Mouse (Mus musculus) Patski (cell line): Measurements from ENCODE around the gene Pde4a. TPM values are rescaled to one million over a fixed set of nuclear protein-coding genes. Genes with fewer than 3 reads are reported as not detected.

Experiments used
- ATAC-seq: fragments of 100-300 bp; one replicate; pipeline ENCODE4 v1.8.0; 2021
- CTCF ChIA-PET: fragments of 350-600 bp; sonication (Branson Sonifier 250); formaldehyde crosslinking; loops from one replicate; lab custom pipeline; 2022; ENCODE audit warnings: inconsistent platforms; lab: Charles Lee
- POLR2A ChIA-PET: fragments of 350-600 bp; sonication (Branson Sonifier 250); formaldehyde crosslinking; loops from one replicate; lab custom pipeline; 2022; ENCODE audit warnings: antibody characterized with exemption, inconsistent platforms; lab: Charles Lee
- DNase-seq: peaks from one replicate; pipeline ENCODE4 v3.0.0-alpha.2; 2011; ENCODE audit warnings: low read depth, low spot score
- H3K27me3 ChIP-seq: fragments of 371-371 bp; one replicate; pipeline ENCODE4 v1.5.1; 2021
- CTCF ChIP-seq: fragments of 100-300 bp; IDR thresholded peaks from one replicate; pipeline ENCODE4 v1.5.1; 2021
- in situ Hi-C: fragments of 300-500 bp; cut with MboI; formaldehyde crosslinking; loops from 3 replicates; pipeline ENCODE4 v1.11.1; 2018; ENCODE audit warnings: low pct_unique_long_range_greater_than_20kb, mixed read lengths
- polyA plus RNA-seq: library from polyadenylated mRNA; unstranded; gene quantifications from one replicate; pipeline ENCODE4 v1.2.3, GENCODE M21; 2021

Gene Pde4a
- polyA plus RNA-seq, 1 experiment from 2014 or later, result 3.0 TPM

DNA sequence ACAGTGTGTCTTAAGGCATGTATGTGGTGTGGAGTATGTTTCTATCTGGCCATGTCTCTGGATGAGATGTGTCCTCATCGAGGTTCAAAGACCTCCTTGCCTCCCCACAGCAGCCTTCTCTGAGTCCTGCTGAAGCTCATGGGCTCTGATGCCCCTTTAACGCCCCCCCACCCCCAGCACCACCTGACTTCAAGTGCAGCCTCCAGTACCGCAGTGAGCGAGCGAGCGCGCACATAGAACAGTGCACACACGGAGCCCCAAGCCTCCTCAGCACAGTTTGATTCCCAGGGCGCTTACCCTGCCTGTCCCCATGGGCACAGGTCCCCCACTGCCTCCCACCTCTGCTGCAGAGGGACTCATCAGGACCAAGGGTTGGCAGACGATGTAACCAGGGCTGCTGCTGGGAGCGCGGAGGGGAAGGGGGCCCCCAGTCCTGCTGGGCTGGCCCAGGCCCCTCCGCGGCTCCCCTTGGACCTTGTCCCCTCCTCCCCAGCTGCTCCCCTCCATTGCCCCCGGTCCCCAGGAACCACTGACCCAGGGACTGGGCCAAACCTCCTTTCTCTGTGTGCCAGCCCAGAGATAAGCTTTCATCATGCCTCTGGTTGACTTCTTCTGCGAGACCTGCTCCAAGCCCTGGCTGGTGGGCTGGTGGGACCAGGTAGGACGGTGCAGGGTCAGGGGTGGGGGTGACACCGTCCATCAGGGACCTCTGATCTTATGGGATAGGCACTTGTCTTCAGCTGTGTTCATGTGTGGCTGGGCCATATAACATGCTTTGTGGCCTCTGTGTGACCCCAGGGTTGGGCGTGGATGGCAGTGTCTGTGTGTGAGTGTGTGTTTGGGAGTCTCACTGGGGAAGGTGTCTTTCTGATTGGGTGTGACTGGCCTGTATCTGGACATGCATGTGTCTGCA is 31.3 kb downstream of the Pde4a start:
- no peaks in the 10 kb centered on the region for H3K27me3 ChIP-seq
- no peak for DNase-seq
- no peak for TF ChIP-seq CTCF
- no peak for ATAC-seq
- in situ Hi-C loops, result no loop called here
- POLR2A ChIA-PET, result no interaction called here
- CTCF ChIA-PET, result interaction anchor here (1.2 kb wide), 1 partner anchor 28 kb away, joined by 4 read pairs; no protein-coding TSS in a partner anchor

- TF ChIP-seq CTCF, result no peak
- no peak for ATAC-seq
- DNase-seq, result no peak
- ChIA-PET POLR2A (no interaction called here), CTCF (interaction anchor here (1.2 kb wide), 1 partner anchor 29 kb away, joined by 4 read pairs; no protein-coding TSS in a partner anchor)
- H3K27me3 ChIP-seq, result no peaks in the 10 kb centered on the region
- in situ Hi-C loops, result no loop called here
Measured at GRCm38 (mm10) chr9:21197981-21198380, 32.5 kb downstream of the Pde4a start.

- ATAC-seq (no peak), DNase-seq (no peak)
- ChIA-PET POLR2A (interaction anchor here (0.6 kb wide), 1 partner anchor 134 kb away, joined by 4 read pairs; no protein-coding TSS in a partner anchor), CTCF (no interaction called here)
- in situ Hi-C loops, result no loop called here
- TF ChIP-seq CTCF, result no peak
- H3K27me3 ChIP-seq, result no peaks in the 10 kb centered on the region
Measured at GRCm38 (mm10) chr9:21198960-21199359, 33.4 kb downstream of the Pde4a start.

DNA sequence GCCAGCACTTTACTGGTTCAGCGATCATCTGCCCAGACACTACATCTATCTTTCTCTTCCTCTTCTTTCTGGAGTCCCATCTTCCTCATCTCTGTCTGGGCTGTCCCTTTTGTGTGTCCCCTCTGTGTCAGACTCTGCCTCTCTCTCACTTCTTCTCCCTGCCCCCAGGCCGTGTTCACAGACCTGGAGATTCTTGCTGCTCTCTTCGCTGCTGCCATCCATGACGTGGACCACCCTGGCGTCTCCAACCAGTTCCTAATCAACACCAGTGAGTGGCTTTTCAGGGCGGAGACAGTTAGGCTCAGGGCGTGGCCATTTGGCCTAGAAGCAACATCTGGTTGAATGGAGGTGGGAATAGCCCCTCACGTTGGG is 38.6 kb downstream of the Pde4a start:
- ATAC-seq, result no peak
- ChIA-PET CTCF (interaction anchor here (1.2 to 2.1 kb wide), 2 partner anchors 16 to 19 kb away, joined by 3 to 7 read pairs; no protein-coding TSS in a partner anchor), POLR2A (no interaction called here)
- no peak for TF ChIP-seq CTCF
- in situ Hi-C loops, result no loop called here
- no peak for DNase-seq
- no peaks in the 10 kb centered on the region for H3K27me3 ChIP-seq

DNA sequence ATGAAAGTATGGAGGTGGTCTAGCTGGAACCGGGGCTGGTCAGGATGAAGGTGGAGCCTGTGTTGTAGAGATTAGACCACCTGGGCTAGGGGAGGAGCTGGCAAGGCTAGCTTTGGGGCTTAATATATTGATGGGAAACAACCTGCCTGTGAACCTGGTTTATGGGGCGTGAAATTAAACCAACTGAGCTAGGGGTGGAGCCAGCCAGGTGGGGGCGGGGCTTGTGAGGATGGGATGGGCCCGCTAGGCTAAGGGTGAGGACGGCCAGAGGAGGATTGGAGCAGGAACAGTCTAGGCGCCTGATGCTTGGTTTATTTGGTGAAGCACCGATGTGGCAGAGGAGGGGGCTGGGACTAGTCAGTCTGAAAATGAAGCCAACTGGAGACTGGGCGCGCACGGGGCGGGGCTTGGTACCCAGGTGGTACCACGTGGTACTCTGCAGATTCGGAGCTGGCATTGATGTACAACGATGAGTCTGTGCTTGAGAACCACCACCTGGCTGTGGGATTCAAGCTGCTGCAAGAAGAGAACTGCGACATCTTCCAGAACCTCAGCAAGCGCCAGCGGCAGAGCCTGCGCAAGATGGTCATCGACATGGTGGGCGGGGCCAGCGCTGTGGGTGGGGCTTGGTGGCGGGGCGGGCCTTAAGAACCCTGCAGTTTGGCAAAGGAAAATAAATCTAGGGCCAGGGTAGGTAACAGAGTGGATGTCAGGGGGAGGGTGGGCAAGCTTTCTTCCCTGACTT is 39.2 kb downstream of the Pde4a start:
- ChIA-PET POLR2A (no interaction called here), CTCF (interaction anchor here (2.1 kb wide), 1 partner anchor 16 kb away, joined by 7 read pairs; no protein-coding TSS in a partner anchor)
- DNase-seq (no peak), ATAC-seq (no peak)
- H3K27me3 ChIP-seq, result no peaks in the 10 kb centered on the region
- no peak for TF ChIP-seq CTCF
- in situ Hi-C loops, result no loop called here

- H3K27me3 ChIP-seq, result no peaks in the 10 kb centered on the region
- ChIA-PET POLR2A (no interaction called here), CTCF (interaction anchor here (2.4 kb wide), 1 partner anchor 14 kb away, joined by 9 read pairs; no protein-coding TSS in a partner anchor)
- in situ Hi-C loops, result no loop called here
- DNase-seq (no peak), ATAC-seq (no peak)
- no peak for TF ChIP-seq CTCF
Measured at GRCm38 (mm10) chr9:21206848-21207247, 41.3 kb downstream of the Pde4a start.

DNA sequence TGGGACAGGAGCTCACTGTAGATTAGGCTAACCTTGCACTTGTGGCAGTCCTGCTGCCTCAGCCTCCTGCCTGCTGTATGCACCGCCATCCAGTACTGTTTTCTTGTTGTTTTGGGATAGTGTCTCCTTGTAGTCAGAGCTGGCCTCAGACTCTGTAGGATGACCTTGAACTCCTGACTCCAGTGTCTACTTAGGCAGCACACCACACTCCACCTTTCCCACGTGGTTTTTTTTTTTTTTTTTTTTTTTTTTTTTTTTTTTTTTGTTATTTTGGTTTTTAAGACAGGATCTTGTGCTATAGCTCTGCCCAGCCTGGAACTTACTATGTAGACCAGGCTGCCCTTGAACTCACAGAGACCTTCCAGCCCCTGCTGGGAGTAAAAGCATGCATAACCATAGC is 43.1 kb downstream of the Pde4a start:
- DNase-seq (no peak), ATAC-seq (no peak)
- H3K27me3 ChIP-seq, result no peaks in the 10 kb centered on the region
- ChIA-PET POLR2A (no interaction called here), CTCF (no interaction called here)
- no peak for TF ChIP-seq CTCF
- in situ Hi-C loops, result no loop called here

GRCm38 (mm10) chr9:21210821-21211220 is 45.3 kb downstream of the Pde4a start:
- in situ Hi-C loops, result no loop called here
- POLR2A ChIA-PET, result no interaction called here
- DNase-seq, result no peak
- no peak for ATAC-seq
- CTCF ChIA-PET, result interaction anchor here (1.6 kb wide), 1 partner anchor 10 kb away, joined by 7 read pairs; no protein-coding TSS in a partner anchor
- TF ChIP-seq CTCF, result no peak
- H3K27me3 ChIP-seq, result no peaks in the 10 kb centered on the region

- ChIA-PET POLR2A (no interaction called here), CTCF (no interaction called here)
- no peaks in the 10 kb centered on the region for H3K27me3 ChIP-seq
- DNase-seq (no peak), ATAC-seq (no peak)
- in situ Hi-C loops, result no loop called here
- no peak for TF ChIP-seq CTCF
Measured at GRCm38 (mm10) chr9:21211624-21212023, 46.1 kb downstream of the Pde4a start.

- ChIA-PET POLR2A (no interaction called here), CTCF (no interaction called here)
- H3K27me3 ChIP-seq, result no peaks in the 10 kb centered on the region
- DNase-seq (no peak), ATAC-seq (no peak)
- in situ Hi-C loops, result no loop called here
- TF ChIP-seq CTCF, result no peak
Measured at GRCm38 (mm10) chr9:21213617-21214190, 48.2 kb downstream of the Pde4a start.
